Mouse (Mus musculus): ENCODE measurements around the gene Psg28.
"Not testable (repeated sequence)": the region's sequence is repeated elsewhere in the genome, so short reads cannot be mapped to it uniquely, and the experiment has no call there.

Gene Psg28

GRCm38 (mm10) chr7:18431941-18432340 lies at the start of gene Psg28:
Psg28 (minus strand) TSS chr7:18432041.
- DNase-seq, result not testable (repeated sequence)

- no peak for DNase-seq
Measured at GRCm38 (mm10) chr7:18403407-18403806, 28.4 kb downstream of the Psg28 start.

- DNase-seq, result no peak
Measured at GRCm38 (mm10) chr7:18402527-18403237, 29.2 kb downstream of the Psg28 start.

GRCm38 (mm10) chr7:18391483-18391882 lies 40.4 kb downstream of the Psg28 start:
- not testable (repeated sequence) for DNase-seq

- DNase-seq, result no peak
Measured at GRCm38 (mm10) chr7:18378295-18378694, 53.5 kb downstream of the Psg28 start.
